Mouse (Mus musculus): ENCODE measurements around the gene Rab6a. TPM values are rescaled to one million over a fixed set of nuclear protein-coding genes. Genes with fewer than 3 reads are reported as not detected.

The Rab6a gene
- total and polyA plus RNA-seq, 2 experiments: 13.5 to 30.4 TPM

DNA sequence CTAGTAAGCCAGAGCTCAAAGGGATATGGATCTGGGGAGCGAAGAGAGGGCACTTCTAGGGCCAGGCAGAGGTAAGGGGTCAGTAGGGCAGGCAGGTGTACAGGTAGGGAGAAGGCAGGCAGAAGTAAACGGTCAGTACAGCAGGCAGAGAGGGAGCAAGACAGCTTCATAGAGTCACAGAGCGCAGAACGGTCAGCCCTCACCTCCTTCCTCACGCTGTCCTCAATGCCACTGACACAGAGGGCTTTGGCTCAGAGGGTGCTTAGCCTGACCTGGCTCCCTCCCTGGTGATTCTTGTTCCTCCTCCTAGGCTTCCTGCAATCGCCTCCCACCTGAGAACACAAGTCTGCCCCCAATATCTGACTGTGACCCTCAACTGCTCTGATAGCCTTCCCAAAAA lies 43.2 kb downstream of the Rab6a start:
- WGBS: 61% methylated on average over 6 of the region's 6 CpGs
- Histone ChIP-seq H3K4me3 (ENCODE audit: insufficient read depth, low read depth, low read length) (no peak overlapping the region), H3K27ac (replicated peaks; ENCODE audit: insufficient read depth, low read depth, low read length) (no peak overlapping the region), H3K27me3 (ENCODE audit: control insufficient read depth, insufficient read depth, low read length) (no peaks in the 10 kb centered on the region), H3K4me1 (ENCODE audit: control insufficient read depth, insufficient read depth, low read length) (no peaks in the 10 kb centered on the region; the same call in 1 of the 2 replicates), H3K9ac (ENCODE audit: low read depth, low read length) (no peak overlapping the region), H3K36me3 (ENCODE audit: control insufficient read depth, insufficient read depth, low read length) (no peaks in the 10 kb centered on the region), H3K79me2 (ENCODE audit: control insufficient read depth, insufficient read depth, low read length) (no peaks in the 10 kb centered on the region)
- no peak for TF ChIP-seq POLR2A (IDR thresholded peaks at IDR 0.05; ENCODE audit: extremely low read depth, insufficient read depth, low read length)
- no peak for TF ChIP-seq CTCF (IDR thresholded peaks at IDR 0.05; ENCODE audit: low read depth, low read length)
- no peak for DNase-seq (ENCODE audit: extremely low read depth, low read depth, low spot score)

GRCm38 (mm10) chr7:100651011-100651410 lies 43.8 kb downstream of the Rab6a start:
- 72% methylated on average over 4 of the region's 4 CpGs for WGBS
- no peaks in the 10 kb centered on the region for H3K27me3 ChIP-seq (ENCODE audit: control insufficient read depth, insufficient read depth, low read length)
- H3K9ac ChIP-seq (ENCODE audit: low read depth, low read length): no peak overlapping the region
- no peak overlapping the region for H3K27ac ChIP-seq (replicated peaks; ENCODE audit: insufficient read depth, low read depth, low read length)
- no peaks in the 10 kb centered on the region for H3K36me3 ChIP-seq (ENCODE audit: control insufficient read depth, insufficient read depth, low read length)
- no peaks in the 10 kb centered on the region; the same call in 1 of the 2 replicates for H3K4me1 ChIP-seq (ENCODE audit: control insufficient read depth, insufficient read depth, low read length)
- H3K79me2 ChIP-seq (ENCODE audit: control insufficient read depth, insufficient read depth, low read length): no peaks in the 10 kb centered on the region
- no peak for TF ChIP-seq CTCF (IDR thresholded peaks at IDR 0.05; ENCODE audit: low read depth, low read length)
- TF ChIP-seq POLR2A (IDR thresholded peaks at IDR 0.05; ENCODE audit: extremely low read depth, insufficient read depth, low read length): no peak
- DNase-seq (ENCODE audit: extremely low read depth, low read depth, low spot score): no peak
- H3K4me3 ChIP-seq (ENCODE audit: insufficient read depth, low read depth, low read length): no peak overlapping the region

DNA sequence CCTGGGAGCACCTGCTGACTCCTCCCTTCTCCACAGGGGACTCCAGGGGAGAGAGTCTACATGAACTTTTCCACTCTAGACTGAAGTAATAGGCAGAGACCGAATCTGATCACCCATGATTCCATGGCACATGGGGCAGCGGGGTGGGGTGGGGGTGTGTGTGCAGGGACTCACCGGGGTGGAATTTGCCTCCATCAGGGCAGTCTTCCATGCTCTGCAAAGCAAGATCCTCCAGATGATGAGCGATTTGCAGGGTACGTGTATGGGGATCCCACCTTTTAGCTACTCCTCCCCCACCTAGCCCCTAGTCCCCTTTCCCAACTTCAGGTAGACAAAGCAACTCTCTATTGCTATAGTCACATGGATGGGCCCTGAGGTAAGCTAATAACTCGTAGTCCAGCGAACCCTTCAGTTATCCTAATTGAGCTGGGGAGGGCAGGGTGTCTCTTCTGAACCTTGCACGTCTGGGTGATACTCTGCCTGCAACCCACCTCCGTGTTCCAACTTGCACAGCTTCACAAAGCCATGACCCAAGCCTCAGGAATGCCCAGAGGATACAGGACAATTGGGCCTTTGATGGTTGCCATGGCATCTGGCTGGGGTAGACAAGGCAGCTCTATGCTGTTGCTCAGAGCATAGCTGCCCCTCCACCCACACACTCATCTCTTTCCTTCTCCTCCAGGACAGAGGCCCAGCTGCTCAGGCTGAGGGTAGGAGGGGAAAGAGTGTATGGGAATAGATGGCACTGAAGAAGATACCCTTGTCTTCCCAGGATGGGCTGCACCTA lies 46.5 kb downstream of the Rab6a start:
- no peak for DNase-seq (ENCODE audit: extremely low read depth, low read depth, low spot score)
- 98% methylated on average over 9 of the region's 9 CpGs for WGBS
- Histone ChIP-seq H3K4me3 (ENCODE audit: insufficient read depth, low read depth, low read length) (no peak overlapping the region), H3K4me1 (ENCODE audit: control insufficient read depth, insufficient read depth, low read length) (no peaks in the 10 kb centered on the region; the same call in 1 of the 2 replicates), H3K27ac (replicated peaks; ENCODE audit: insufficient read depth, low read depth, low read length) (no peak overlapping the region), H3K9ac (ENCODE audit: low read depth, low read length) (no peak overlapping the region), H3K36me3 (ENCODE audit: control insufficient read depth, insufficient read depth, low read length) (no peaks in the 10 kb centered on the region), H3K27me3 (ENCODE audit: control insufficient read depth, insufficient read depth, low read length) (no peaks in the 10 kb centered on the region), H3K79me2 (ENCODE audit: control insufficient read depth, insufficient read depth, low read length) (no peaks in the 10 kb centered on the region)
- TF ChIP-seq POLR2A (IDR thresholded peaks at IDR 0.05; ENCODE audit: extremely low read depth, insufficient read depth, low read length) (no peak), CTCF (IDR thresholded peaks at IDR 0.05; ENCODE audit: low read depth, low read length) (no peak)

DNA sequence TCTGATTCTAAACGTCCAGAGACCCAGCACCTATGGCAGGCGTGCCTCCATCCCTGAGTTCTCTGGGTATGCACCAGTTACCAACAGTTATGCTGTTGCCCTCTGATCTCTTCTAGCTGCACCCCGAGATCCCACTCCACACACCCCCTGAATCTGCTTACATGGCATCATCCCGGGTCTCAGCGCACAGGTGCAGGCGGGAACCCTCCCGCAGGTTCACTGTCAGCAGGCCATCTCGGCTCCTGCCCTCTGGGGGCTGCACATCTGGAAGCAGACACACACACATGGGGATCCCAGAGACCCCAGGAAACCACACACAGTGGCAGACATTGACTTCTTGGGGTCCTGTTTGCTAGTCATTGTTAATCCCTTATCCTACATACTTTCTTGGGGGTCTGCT lies 47.2 kb downstream of the Rab6a start:
- Histone ChIP-seq H3K36me3 (ENCODE audit: control insufficient read depth, insufficient read depth, low read length) (no peaks in the 10 kb centered on the region), H3K27ac (replicated peaks; ENCODE audit: insufficient read depth, low read depth, low read length) (no peak overlapping the region), H3K79me2 (ENCODE audit: control insufficient read depth, insufficient read depth, low read length) (no peaks in the 10 kb centered on the region), H3K4me1 (ENCODE audit: control insufficient read depth, insufficient read depth, low read length) (no peaks in the 10 kb centered on the region), H3K27me3 (ENCODE audit: control insufficient read depth, insufficient read depth, low read length) (no peaks in the 10 kb centered on the region), H3K9ac (ENCODE audit: low read depth, low read length) (no peak overlapping the region), H3K4me3 (ENCODE audit: insufficient read depth, low read depth, low read length) (no peak overlapping the region)
- WGBS: 92% methylated on average over 8 of the region's 8 CpGs
- no peak for DNase-seq (ENCODE audit: extremely low read depth, low read depth, low spot score)
- TF ChIP-seq CTCF (IDR thresholded peaks at IDR 0.05; ENCODE audit: low read depth, low read length): no peak
- TF ChIP-seq POLR2A (IDR thresholded peaks at IDR 0.05; ENCODE audit: extremely low read depth, insufficient read depth, low read length): no peak

- Histone ChIP-seq H3K4me3 (ENCODE audit: insufficient read depth, low read depth, low read length) (no peak overlapping the region), H3K27ac (replicated peaks; ENCODE audit: insufficient read depth, low read depth, low read length) (no peak overlapping the region), H3K79me2 (ENCODE audit: control insufficient read depth, insufficient read depth, low read length) (no peaks in the 10 kb centered on the region), H3K36me3 (ENCODE audit: control insufficient read depth, insufficient read depth, low read length) (no peaks in the 10 kb centered on the region), H3K27me3 (ENCODE audit: control insufficient read depth, insufficient read depth, low read length) (no peaks in the 10 kb centered on the region), H3K4me1 (ENCODE audit: control insufficient read depth, insufficient read depth, low read length) (no peaks in the 10 kb centered on the region), H3K9ac (ENCODE audit: low read depth, low read length) (no peak overlapping the region)
- WGBS: 76% methylated on average over 5 of the region's 5 CpGs
- no peak for TF ChIP-seq CTCF (IDR thresholded peaks at IDR 0.05; ENCODE audit: low read depth, low read length)
- no peak for TF ChIP-seq POLR2A (IDR thresholded peaks at IDR 0.05; ENCODE audit: extremely low read depth, insufficient read depth, low read length)
- DNase-seq (ENCODE audit: extremely low read depth, low read depth, low spot score): no peak
Observed at GRCm38 (mm10) chr7:100656739-100657138, 49.5 kb downstream of the Rab6a start.

DNA sequence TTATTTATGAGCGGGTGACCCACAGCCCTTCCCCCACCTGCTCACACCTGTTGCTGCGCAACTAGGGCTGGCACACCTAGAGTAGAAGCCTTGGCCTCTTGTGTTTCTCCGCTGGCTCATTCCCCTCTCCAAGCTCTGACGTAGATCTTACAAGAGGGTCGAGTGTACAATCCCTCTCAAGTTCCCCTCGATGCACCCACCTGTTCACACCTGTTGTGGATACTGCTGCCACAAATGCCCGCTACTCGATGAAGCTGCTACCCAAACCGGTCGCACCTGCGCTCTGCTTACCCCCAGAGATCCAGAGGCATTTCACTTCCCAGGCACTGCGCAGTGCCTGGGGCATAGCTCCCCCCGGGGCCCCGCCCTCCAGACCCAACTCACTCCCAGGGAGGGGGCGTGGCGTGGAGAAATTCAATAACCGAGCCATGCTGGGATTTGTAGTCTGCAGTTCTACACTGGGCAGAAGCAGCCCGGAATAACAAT lies 50.9 kb downstream of the Rab6a start:
- peak; percentile 75 for DNase-seq (ENCODE audit: extremely low read depth, low read depth, low spot score)
- 28% methylated on average over 18 of the region's 18 CpGs for WGBS
- Histone ChIP-seq H3K9ac (ENCODE audit: low read depth, low read length) (peak overlapping the region; percentile 76), H3K4me1 (ENCODE audit: control insufficient read depth, insufficient read depth, low read length) (no peaks in the 10 kb centered on the region), H3K27ac (replicated peaks; ENCODE audit: insufficient read depth, low read depth, low read length) (peak overlapping the region; percentile 56; the same call in 1 of the 2 replicates), H3K27me3 (ENCODE audit: control insufficient read depth, insufficient read depth, low read length) (no peaks in the 10 kb centered on the region), H3K4me3 (ENCODE audit: insufficient read depth, low read depth, low read length) (peak overlapping the region; percentile 55), H3K79me2 (ENCODE audit: control insufficient read depth, insufficient read depth, low read length) (no peaks in the 10 kb centered on the region), H3K36me3 (ENCODE audit: control insufficient read depth, insufficient read depth, low read length) (no peaks in the 10 kb centered on the region)
- no peak for TF ChIP-seq CTCF (IDR thresholded peaks at IDR 0.05; ENCODE audit: low read depth, low read length)
- TF ChIP-seq POLR2A (IDR thresholded peaks at IDR 0.05; ENCODE audit: extremely low read depth, insufficient read depth, low read length): no peak

Measured in liver, adult 2 months (tissue).